Mouse (Mus musculus): ENCODE data around the gene Aldh1l1. TPM values are rescaled to one million over a fixed set of nuclear protein-coding genes. Genes with fewer than 3 reads are reported as not detected.

The Aldh1l1 gene
- total and polyA plus RNA-seq, 3 experiments = 0.04 to 0.14 TPM; not detected in 1

GRCm38 (mm10) chr6:90484876-90485275, 1.4 kb upstream of the Aldh1l1 start:
- TF ChIP-seq TAL1 (IDR thresholded peaks at IDR 0.05; ENCODE audit: low read length) = no peak
- no peak for TF ChIP-seq HCFC1 (IDR thresholded peaks at IDR 0.05; ENCODE audit: low read depth, low read length)
- TF ChIP-seq CHD1 (IDR thresholded peaks at IDR 0.05; ENCODE audit: low read depth, low read length) = no peak
- TF ChIP-seq ZC3H11A (IDR thresholded peaks at IDR 0.05; ENCODE audit: low read depth, low read length) = no peak
- H3K9me3 ChIP-seq (replicated peaks; ENCODE audit: insufficient read depth, low read length) = no peaks in the 10 kb centered on the region
- H3K9ac ChIP-seq (ENCODE audit: control insufficient read depth, low read depth, low read length, poor library complexity, severe bottlenecking) = no peak overlapping the region
- no peaks in the 10 kb centered on the region for H3K4me1 ChIP-seq (ENCODE audit: control insufficient read depth in 1 of 2, insufficient read depth in 2 of 2, low read length in 2 of 2)
- peaks cover 0 to 3% of the 10 kb centered on the region in 2 experiments; a peak in 1 of 4 replicates for H3K27me3 ChIP-seq (ENCODE audit: control insufficient read depth in 1 of 2, insufficient read depth in 2 of 2, low read length in 2 of 2)
- no peak overlapping the region for H3K4me3 ChIP-seq (ENCODE audit: control insufficient read depth in 1 of 2, insufficient read depth in 1 of 2, low read depth in 2 of 2, low read length in 2 of 2)
- H3K36me3 ChIP-seq (ENCODE audit: control insufficient read depth in 1 of 2, insufficient read depth in 2 of 2, low read length in 2 of 2) = no peaks in the 10 kb centered on the region
- no peaks in the 10 kb centered on the region for H3K79me2 ChIP-seq (ENCODE audit: control insufficient read depth, insufficient read depth, low read length, poor library complexity)
- DNase-seq (ENCODE audit: low read depth, low spot score) = no peak
- H3K27ac ChIP-seq (ENCODE audit: control insufficient read depth, low read depth, low read length) = no peak overlapping the region

- H3K9ac ChIP-seq (ENCODE audit: control insufficient read depth, low read depth, low read length, poor library complexity, severe bottlenecking) = no peak overlapping the region
- TF ChIP-seq JUND (IDR thresholded peaks at IDR 0.05; ENCODE audit: low read depth, low read length) (no peak), ZNF384 (IDR thresholded peaks at IDR 0.05; ENCODE audit: low read depth, low read length) (no peak), ZC3H11A (IDR thresholded peaks at IDR 0.05; ENCODE audit: low read depth, low read length) (no peak)
- H3K4me3 ChIP-seq (ENCODE audit: control insufficient read depth in 1 of 2, insufficient read depth in 1 of 2, low read depth in 2 of 2, low read length in 2 of 2) = no peak overlapping the region
- H3K27me3 ChIP-seq (ENCODE audit: control insufficient read depth in 1 of 2, insufficient read depth in 2 of 2, low read length in 2 of 2) = peaks cover 0 to 4% of the 10 kb centered on the region in 2 experiments; a peak in 1 of 4 replicates
- no peaks in the 10 kb centered on the region for H3K9me3 ChIP-seq (replicated peaks; ENCODE audit: insufficient read depth, low read length)
- H3K79me2 ChIP-seq (ENCODE audit: control insufficient read depth, insufficient read depth, low read length, poor library complexity) = no peaks in the 10 kb centered on the region
- no peaks in the 10 kb centered on the region for H3K36me3 ChIP-seq (ENCODE audit: control insufficient read depth in 1 of 2, insufficient read depth in 2 of 2, low read length in 2 of 2)
- DNase-seq (ENCODE audit: low read depth, low spot score) = no peak
- no peak overlapping the region for H3K27ac ChIP-seq (ENCODE audit: control insufficient read depth, low read depth, low read length)
- no peaks in the 10 kb centered on the region for H3K4me1 ChIP-seq (ENCODE audit: control insufficient read depth in 1 of 2, insufficient read depth in 2 of 2, low read length in 2 of 2)
Measured at GRCm38 (mm10) chr6:90487531-90487930, 1.3 kb downstream of the Aldh1l1 start.

GRCm38 (mm10) chr6:90489532-90489931, 3.3 kb downstream of the Aldh1l1 start:
- TF ChIP-seq MAFK (IDR thresholded peaks at IDR 0.05; ENCODE audit: borderline replicate concordance, low read depth, low read length) (no peak), ZNF384 (IDR thresholded peaks at IDR 0.05; ENCODE audit: low read depth, low read length) (no peak), ETS1 (IDR thresholded peaks at IDR 0.05; ENCODE audit: low read depth, low read length) (no peak), ZKSCAN1 (IDR thresholded peaks at IDR 0.05; ENCODE audit: low read depth, low read length) (no peak), BHLHE40 (IDR thresholded peaks at IDR 0.05; ENCODE audit: borderline replicate concordance, low read depth, low read length) (no peak), E2F4 (IDR thresholded peaks at IDR 0.05; ENCODE audit: borderline replicate concordance, low read depth, low read length) (no peak), POLR2A (IDR thresholded peaks at IDR 0.05; ENCODE audit: control insufficient read depth in 1 of 2, insufficient read depth in 1 of 2, low read depth in 1 of 2, low read length in 2 of 2, poor library complexity in 1 of 2) (no peak), EP300 (IDR thresholded peaks at IDR 0.05; ENCODE audit: low read depth in 1 of 2, low read length in 2 of 2) (no peak), USF1 (IDR thresholded peaks at IDR 0.05; ENCODE audit: low read depth, low read length) (no peak), MAX (IDR thresholded peaks at IDR 0.05; ENCODE audit: low read length) (no peak), POLR2AphosphoS2 (IDR thresholded peaks at IDR 0.05; ENCODE audit: low read length) (no peak), NRF1 (IDR thresholded peaks at IDR 0.05; ENCODE audit: insufficient read depth, low read depth, low read length, poor library complexity, severe bottlenecking) (no peak), RAD21 (IDR thresholded peaks at IDR 0.05; ENCODE audit: low read depth, low read length) (no peak), MAZ (IDR thresholded peaks at IDR 0.05; ENCODE audit: low read depth, low read length) (no peak), TCF12 (IDR thresholded peaks at IDR 0.05; ENCODE audit: low read depth, low read length) (no peak), ZMIZ1 (IDR thresholded peaks at IDR 0.05; ENCODE audit: low read depth, low read length) (no peak), MXI1 (IDR thresholded peaks at IDR 0.05; ENCODE audit: low read depth, low read length) (no peak), MYC (IDR thresholded peaks at IDR 0.05; ENCODE audit: low read depth, low read length) (no peak), TBP (IDR thresholded peaks at IDR 0.05; ENCODE audit: low read depth, low read length) (no peak), HCFC1 (IDR thresholded peaks at IDR 0.05; ENCODE audit: low read depth, low read length) (no peak)
- Histone ChIP-seq H3K9me3 (replicated peaks; ENCODE audit: insufficient read depth, low read length) (no peaks in the 10 kb centered on the region), H3K79me2 (ENCODE audit: control insufficient read depth, insufficient read depth, low read length, poor library complexity) (no peaks in the 10 kb centered on the region), H3K36me3 (ENCODE audit: control insufficient read depth in 1 of 2, insufficient read depth in 2 of 2, low read length in 2 of 2) (no peaks in the 10 kb centered on the region), H3K4me3 (ENCODE audit: control insufficient read depth in 1 of 2, insufficient read depth in 1 of 2, low read depth in 2 of 2, low read length in 2 of 2) (no peak overlapping the region), H3K9ac (ENCODE audit: control insufficient read depth, low read depth, low read length, poor library complexity, severe bottlenecking) (no peak overlapping the region), H3K4me1 (ENCODE audit: control insufficient read depth in 1 of 2, insufficient read depth in 2 of 2, low read length in 2 of 2) (no peaks in the 10 kb centered on the region), H3K27ac (ENCODE audit: control insufficient read depth, low read depth, low read length) (no peak overlapping the region), H3K27me3 (ENCODE audit: control insufficient read depth in 1 of 2, insufficient read depth in 2 of 2, low read length in 2 of 2) (peaks cover 0 to 4% of the 10 kb centered on the region in 2 experiments; a peak in 1 of 4 replicates)
- no peak for DNase-seq (ENCODE audit: low read depth, low spot score)
